Mouse (Mus musculus): ENCODE results near the gene Rbm18. TPM values are rescaled to one million over a fixed set of nuclear protein-coding genes. Genes with fewer than 3 reads are reported as not detected.
A peak's percentile ranks its signal among the peaks of the same experiment; 100 is the strongest.

Rbm18 gene
- total and polyA plus RNA-seq, 2 experiments from 2014 or later, result 53.4 to 60.5 TPM

DNA sequence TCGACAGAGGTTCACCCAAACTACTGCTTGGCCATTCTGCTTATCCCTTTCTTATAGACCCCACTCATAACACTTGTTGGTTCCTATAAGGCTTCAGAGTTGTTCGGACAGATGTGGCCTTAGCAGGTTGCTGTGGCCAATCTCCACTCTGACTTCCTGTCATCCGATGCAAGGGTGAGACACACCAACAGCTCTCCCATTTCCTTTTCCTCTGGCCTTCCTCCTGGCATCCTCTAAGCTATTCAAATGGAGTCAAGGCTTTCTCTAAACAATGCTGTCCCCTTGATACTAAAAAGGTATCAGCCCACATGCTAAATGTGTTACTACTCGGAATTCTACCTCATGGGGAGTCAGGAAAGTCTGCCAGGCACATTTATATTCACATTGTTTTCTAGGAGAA is 8.6 kb downstream of the Rbm18 start:
- DNase-seq (ENCODE audit: low spot score), result no peak
- Histone ChIP-seq H3K4me1 (ENCODE audit: control insufficient read depth, insufficient read depth) (peaks cover 7% of the 10 kb centered on the region; the same call in 1 of the 2 replicates), H3K4me2 (ENCODE audit: low read depth, low read length) (no peak overlapping the region), H3K9ac (replicated peaks; ENCODE audit: low read depth, low read length) (no peak overlapping the region), H3K36me3 (replicated peaks; ENCODE audit: control insufficient read depth, insufficient read depth, low read length) (peaks cover 70% of the 10 kb centered on the region), H3K27ac (ENCODE audit: low read depth) (0 out of 2 replicates have a peak overlapping the region, but pooled peaks have one; percentile 46), H3K9me3 (replicated peaks; ENCODE audit: control insufficient read depth, low read length) (no peaks in the 10 kb centered on the region), H3K4me3 (ENCODE audit: low read depth, low read length) (no peak overlapping the region), H3K27me3 (ENCODE audit: control insufficient read depth, insufficient read depth, low read length) (no peaks in the 10 kb centered on the region)
- ATAC-seq (ENCODE audit: insufficient read depth, low read depth), result 0 out of 2 replicates have a peak, but pooled peaks have one; percentile 47
- TF ChIP-seq CTCF (IDR thresholded peaks at IDR 0.05; ENCODE audit: low read depth), result no peak
- TF ChIP-seq EP300 (IDR thresholded peaks at IDR 0.05; ENCODE audit: low read depth), result no peak
- 58% methylated on average over 4 of the region's 4 CpGs for WGBS

DNA sequence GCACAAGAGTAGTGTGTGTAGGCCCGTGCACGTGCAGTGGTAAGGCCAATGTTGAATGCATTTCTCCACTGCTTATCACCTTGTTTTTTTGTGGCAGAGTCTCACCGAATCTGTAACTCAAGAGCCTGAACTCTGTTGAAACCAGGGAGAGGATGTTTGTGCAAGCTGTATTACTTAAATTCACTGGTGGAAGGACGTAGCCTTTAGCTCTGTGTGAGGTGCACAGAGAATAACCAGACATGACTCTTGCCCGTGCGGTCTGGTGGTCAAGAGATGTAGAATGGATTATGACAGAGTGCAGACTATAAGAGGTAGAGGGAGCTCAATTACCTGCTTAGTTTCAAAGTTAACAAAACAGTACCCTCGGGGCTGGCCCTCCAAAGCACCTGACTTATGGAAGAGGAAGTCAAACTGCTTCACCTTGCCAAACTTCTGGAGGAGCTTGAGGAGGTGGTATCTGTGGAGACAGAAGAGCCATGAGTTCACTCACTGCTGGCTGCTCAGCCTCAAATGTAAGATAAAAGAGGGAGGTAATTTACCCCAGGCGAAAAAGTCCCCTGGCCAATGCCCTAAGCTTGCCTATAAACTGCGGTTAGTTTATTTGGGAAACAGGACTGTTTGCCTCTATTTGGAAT is 9.7 kb downstream of the Rbm18 start:
- H3K4me2 ChIP-seq (ENCODE audit: low read depth, low read length), result no peak overlapping the region
- H3K9ac ChIP-seq (replicated peaks; ENCODE audit: low read depth, low read length), result no peak overlapping the region
- H3K4me3 ChIP-seq (ENCODE audit: low read depth, low read length), result no peak overlapping the region
- DNase-seq (ENCODE audit: low spot score), result no peak
- no peak for ATAC-seq (ENCODE audit: insufficient read depth, low read depth)
- peaks cover 7% of the 10 kb centered on the region; the same call in 1 of the 2 replicates for H3K4me1 ChIP-seq (ENCODE audit: control insufficient read depth, insufficient read depth)
- peaks cover 71% of the 10 kb centered on the region for H3K36me3 ChIP-seq (replicated peaks; ENCODE audit: control insufficient read depth, insufficient read depth, low read length)
- 86% methylated on average over 9 of the region's 9 CpGs for WGBS
- no peaks in the 10 kb centered on the region for H3K27me3 ChIP-seq (ENCODE audit: control insufficient read depth, insufficient read depth, low read length)
- H3K27ac ChIP-seq (ENCODE audit: low read depth), result no peak overlapping the region
- no peaks in the 10 kb centered on the region for H3K9me3 ChIP-seq (replicated peaks; ENCODE audit: control insufficient read depth, low read length)
- TF ChIP-seq EP300 (IDR thresholded peaks at IDR 0.05; ENCODE audit: low read depth) (no peak), CTCF (IDR thresholded peaks at IDR 0.05; ENCODE audit: low read depth) (no peak)

DNA sequence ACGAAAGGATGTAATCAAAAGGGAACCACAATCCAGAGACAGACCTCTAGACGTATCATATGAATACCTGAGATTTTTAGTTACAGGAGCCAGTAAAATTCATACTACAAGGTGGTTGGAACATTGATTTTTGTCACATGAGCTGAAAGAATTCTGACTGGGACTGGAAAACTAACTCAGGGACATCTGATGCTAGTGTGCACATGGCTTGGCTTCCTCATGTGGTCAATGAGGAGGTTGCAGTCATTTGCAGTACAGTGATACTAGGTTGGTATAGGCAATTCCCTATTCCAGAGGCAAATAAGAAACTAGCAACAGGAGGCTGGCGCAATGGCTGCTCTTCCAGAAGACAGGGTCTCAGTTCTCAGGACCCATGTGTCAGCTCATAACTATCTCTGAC is 23.9 kb downstream of the Rbm18 start:
- TF ChIP-seq CTCF (IDR thresholded peaks at IDR 0.05; ENCODE audit: low read depth) (peak; percentile 29), EP300 (IDR thresholded peaks at IDR 0.05; ENCODE audit: low read depth) (no peak)
- WGBS, result 64% methylated on average over 3 of the region's 3 CpGs
- no peak for DNase-seq (ENCODE audit: low spot score)
- Histone ChIP-seq H3K9me3 (replicated peaks; ENCODE audit: control insufficient read depth, low read length) (no peaks in the 10 kb centered on the region), H3K4me2 (ENCODE audit: low read depth, low read length) (no peak overlapping the region), H3K27me3 (ENCODE audit: control insufficient read depth, insufficient read depth, low read length) (peaks cover 28% of the 10 kb centered on the region), H3K4me1 (ENCODE audit: control insufficient read depth, insufficient read depth) (no peaks in the 10 kb centered on the region), H3K4me3 (ENCODE audit: low read depth, low read length) (no peak overlapping the region), H3K27ac (ENCODE audit: low read depth) (no peak overlapping the region), H3K36me3 (replicated peaks; ENCODE audit: control insufficient read depth, insufficient read depth, low read length) (peaks cover 21% of the 10 kb centered on the region), H3K9ac (replicated peaks; ENCODE audit: low read depth, low read length) (no peak overlapping the region)
- no peak for ATAC-seq (ENCODE audit: insufficient read depth, low read depth)

DNA sequence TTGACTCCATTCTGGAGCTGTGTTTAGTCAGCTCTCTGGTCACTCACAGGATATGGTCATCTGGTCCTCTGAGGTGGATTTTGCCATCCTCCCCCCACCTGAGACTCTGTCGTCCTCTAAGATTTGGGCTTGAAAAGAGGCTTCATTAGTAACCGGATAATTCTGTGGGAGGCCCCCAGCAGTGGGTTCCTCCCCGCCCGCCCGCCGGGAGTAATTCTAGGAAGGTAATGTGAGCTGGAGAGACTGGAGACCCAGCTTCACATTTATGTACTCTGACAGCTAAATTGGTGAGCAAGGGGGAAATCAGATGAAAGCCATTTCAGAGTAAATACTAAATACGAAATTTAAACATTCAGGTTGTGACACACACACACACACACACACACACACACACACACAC is 28.0 kb downstream of the Rbm18 start:
- no peaks in the 10 kb centered on the region for H3K36me3 ChIP-seq (replicated peaks; ENCODE audit: control insufficient read depth, insufficient read depth, low read length)
- H3K4me1 ChIP-seq (ENCODE audit: control insufficient read depth, insufficient read depth), result 0 out of 2 replicates have a peak, but pooled peaks cover 11% of the 10 kb centered on the region
- H3K9me3 ChIP-seq (replicated peaks; ENCODE audit: control insufficient read depth, low read length), result no peaks in the 10 kb centered on the region
- ATAC-seq (ENCODE audit: insufficient read depth, low read depth) (no peak), DNase-seq (ENCODE audit: low spot score) (no peak)
- no peak overlapping the region for H3K9ac ChIP-seq (replicated peaks; ENCODE audit: low read depth, low read length)
- 7% methylated on average over 7 of the region's 7 CpGs for WGBS
- H3K27me3 ChIP-seq (ENCODE audit: control insufficient read depth, insufficient read depth, low read length), result peaks cover 65% of the 10 kb centered on the region
- no peak overlapping the region for H3K27ac ChIP-seq (ENCODE audit: low read depth)
- no peak overlapping the region for H3K4me2 ChIP-seq (ENCODE audit: low read depth, low read length)
- TF ChIP-seq EP300 (IDR thresholded peaks at IDR 0.05; ENCODE audit: low read depth), result no peak
- TF ChIP-seq CTCF (IDR thresholded peaks at IDR 0.05; ENCODE audit: low read depth), result no peak
- no peak overlapping the region for H3K4me3 ChIP-seq (ENCODE audit: low read depth, low read length)

DNA sequence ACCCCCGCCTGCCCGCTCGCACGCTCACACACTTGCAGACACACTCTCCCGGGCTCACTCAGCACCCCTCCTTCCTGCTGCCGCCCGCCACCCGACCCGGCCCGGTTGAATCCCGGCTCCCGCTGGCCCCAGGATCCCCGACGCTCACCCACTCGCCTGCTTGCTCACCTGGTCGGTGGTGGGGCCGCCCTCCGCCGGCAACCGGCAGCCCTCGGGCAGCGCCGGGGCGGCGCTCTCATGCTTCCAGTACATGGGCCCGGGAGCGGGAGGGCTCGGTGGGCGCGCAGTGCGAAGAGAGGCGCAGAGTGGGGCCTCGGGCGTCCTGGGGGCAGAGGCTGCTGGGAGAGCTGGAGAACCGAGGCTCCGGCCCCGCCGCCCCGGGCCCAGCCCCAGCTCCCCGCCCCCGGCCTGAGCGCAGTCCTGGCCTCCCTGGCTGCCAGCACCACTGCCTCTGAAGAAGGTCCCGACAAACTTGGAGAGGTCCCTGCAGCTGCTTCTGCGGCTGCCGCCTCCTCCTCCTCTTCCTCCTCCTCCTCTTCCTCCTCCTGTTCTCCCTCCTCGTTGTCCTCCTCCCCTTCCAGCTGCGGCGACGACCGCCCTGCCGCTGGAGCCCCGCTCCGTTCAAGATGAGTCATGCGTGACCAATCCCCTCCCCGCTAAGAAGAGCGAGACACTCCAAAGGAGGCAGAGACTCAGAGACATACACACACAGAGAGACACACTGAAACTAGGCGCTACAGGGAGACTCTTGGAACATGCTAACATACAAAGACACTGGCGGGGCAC is 31.4 kb downstream of the Rbm18 start, which contains the start of gene Lhx6:
TSS of gene Lhx6 (minus strand) at position 453 of the 786 bp plus-strand sequence.
- DNase-seq (ENCODE audit: low spot score) (no peak), ATAC-seq (ENCODE audit: insufficient read depth, low read depth) (peak; percentile 17; the same call in 1 of the 2 replicates)
- Histone ChIP-seq H3K4me1 (ENCODE audit: control insufficient read depth, insufficient read depth) (peaks cover 26% of the 10 kb centered on the region), H3K36me3 (replicated peaks; ENCODE audit: control insufficient read depth, insufficient read depth, low read length) (no peaks in the 10 kb centered on the region), H3K9me3 (replicated peaks; ENCODE audit: control insufficient read depth, low read length) (no peaks in the 10 kb centered on the region), H3K27ac (ENCODE audit: low read depth) (no peak within 1 kb of the TSS), H3K4me3 (ENCODE audit: low read depth, low read length) (peak within 1 kb of the TSS; percentile 51), H3K4me2 (ENCODE audit: low read depth, low read length) (peak within 1 kb of the TSS; percentile 81), H3K27me3 (ENCODE audit: control insufficient read depth, insufficient read depth, low read length) (peaks cover 89% of the 10 kb centered on the region), H3K9ac (replicated peaks; ENCODE audit: low read depth, low read length) (peak within 1 kb of the TSS; percentile 57)
- TF ChIP-seq EP300 (IDR thresholded peaks at IDR 0.05; ENCODE audit: low read depth) (no peak), CTCF (IDR thresholded peaks at IDR 0.05; ENCODE audit: low read depth) (no peak)
- WGBS, result under 1% methylated on average over 56 of the region's 58 CpGs

Data from heart, postnatal 0 days (tissue).